Mouse (Mus musculus) heart, embryonic 10.5 days (tissue): ENCODE results near the gene Lsm2. TPM values are rescaled to one million over a fixed set of nuclear protein-coding genes. Genes with fewer than 3 reads are reported as not detected.
A peak's percentile ranks its signal among the peaks of the same experiment; 100 is the strongest.
"Not testable (repeated sequence)": the region's sequence is repeated elsewhere in the genome, so short reads cannot be mapped to it uniquely, and the experiment has no call there.

Experiments used
- DNase-seq: peaks from one replicate; pipeline ENCODE4 v3.0.0-alpha.2; 2017; ENCODE audit warnings: low spot score
- H3K27ac ChIP-seq: fragments of 300-500 bp; sonication (generic); 2 replicates; pipeline ENCODE4 v1.5.1; 2016; ENCODE audit warnings: mild to moderate bottlenecking
- H3K27me3 ChIP-seq: fragments of 300-500 bp; sonication (generic); 2 replicates; pipeline ENCODE4 v1.6.1; 2016; ENCODE audit warnings: mild to moderate bottlenecking; ENCODE audit not compliant: poor library complexity, insufficient read depth, severe bottlenecking
- H3K36me3 ChIP-seq: fragments of 300-500 bp; sonication (generic); 2 replicates; pipeline ENCODE4 v1.6.1; 2016; ENCODE audit warnings: mild to moderate bottlenecking, moderate library complexity
- H3K4me1 ChIP-seq: fragments of 300-500 bp; sonication (generic); 2 replicates; pipeline ENCODE4 v1.6.1; 2016; ENCODE audit warnings: mild to moderate bottlenecking
- H3K4me3 ChIP-seq: fragments of 300-500 bp; sonication (generic); 2 replicates; pipeline ENCODE4 v1.5.1; 2016; ENCODE audit warnings: mild to moderate bottlenecking, moderate library complexity
- H3K9me3 ChIP-seq: fragments of 300-500 bp; sonication (generic); 2 replicates; pipeline ENCODE4 v1.6.1; 2016; ENCODE audit warnings: mild to moderate bottlenecking, moderate library complexity
- WGBS: fragments of 180-500 bp; shearing (Covaris S2); methylation state at CpG from one replicate; pipeline ENCODE4 v1.1.7; 2016; 5-methylcytosine and 5-hydroxymethylcytosine counted together
- polyA plus RNA-seq: library from polyadenylated mRNA; unstranded; fragments of >200 nt; fragmentation: Nextera tagmentation; extraction: Ambion mirVana; gene quantifications from 2 replicates; pipeline ENCODE4 v1.2.1, GENCODE M21; 2016

The Lsm2 gene
- polyA plus RNA-seq, 1 experiment from 2014 or later, result 247 TPM

GRCm38 (mm10) chr17:35023756-35024155 is 42.1 kb downstream of the Lsm2 start:
- no peak for DNase-seq
- whole genome bisulfite sequencing, result 49% methylated on average over 4 of the region's 4 CpGs
- H3K27me3 ChIP-seq, result 0 out of 2 replicates have a peak, but pooled peaks cover 6% of the 10 kb centered on the region
- H3K4me3 ChIP-seq, result no peak overlapping the region; the same call in 1 of the 2 replicates
- H3K4me1 ChIP-seq, result peaks cover 59% of the 10 kb centered on the region
- H3K9me3 ChIP-seq, result no peaks in the 10 kb centered on the region
- no peaks in the 10 kb centered on the region for H3K36me3 ChIP-seq
- peak overlapping the region; percentile 77 for H3K27ac ChIP-seq

- Histone ChIP-seq H3K36me3 (no peaks in the 10 kb centered on the region), H3K27ac (peak overlapping the region; percentile 77), H3K4me3 (no peak overlapping the region), H3K4me1 (peaks cover 62% of the 10 kb centered on the region), H3K27me3 (0 out of 2 replicates have a peak, but pooled peaks cover 6% of the 10 kb centered on the region), H3K9me3 (no peaks in the 10 kb centered on the region)
- WGBS, result 65% methylated on average over 13 of the region's 13 CpGs
- DNase-seq, result no peak
Observed at GRCm38 (mm10) chr17:35024261-35024660, 42.6 kb downstream of the Lsm2 start.

- Histone ChIP-seq H3K36me3 (no peaks in the 10 kb centered on the region), H3K4me1 (peaks cover 68% of the 10 kb centered on the region), H3K27ac (peak overlapping the region; percentile 77), H3K9me3 (no peaks in the 10 kb centered on the region), H3K4me3 (no peak overlapping the region), H3K27me3 (0 out of 2 replicates have a peak, but pooled peaks cover 6% of the 10 kb centered on the region)
- 67% methylated on average over 6 of the region's 10 CpGs for WGBS
- no peak for DNase-seq
Observed at GRCm38 (mm10) chr17:35024691-35025488, 43.2 kb downstream of the Lsm2 start.

DNA sequence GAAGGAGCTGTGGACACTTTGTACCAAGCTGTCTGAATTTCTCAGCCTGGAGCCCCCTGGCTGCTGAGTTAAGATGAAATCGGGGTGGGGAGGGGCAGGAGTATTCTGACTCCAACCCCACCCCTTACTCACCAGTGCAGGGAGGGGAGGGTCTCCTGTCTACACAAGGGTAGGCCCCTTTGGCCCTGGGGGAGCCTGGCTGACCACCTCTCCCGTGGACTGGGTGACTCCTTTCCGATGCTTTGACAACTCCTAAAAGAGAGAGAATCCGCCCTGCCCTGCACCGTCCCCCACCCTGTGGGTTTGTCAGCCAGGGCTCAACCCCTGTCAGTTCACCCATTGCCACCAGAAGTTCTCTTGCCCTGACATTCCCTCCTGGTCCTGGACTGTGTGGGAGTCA is 44.5 kb downstream of the Lsm2 start:
- WGBS, result 80% methylated on average over 5 of the region's 5 CpGs
- Histone ChIP-seq H3K4me3 (no peak overlapping the region), H3K9me3 (no peaks in the 10 kb centered on the region), H3K36me3 (no peaks in the 10 kb centered on the region), H3K27me3 (no peaks in the 10 kb centered on the region), H3K4me1 (peaks cover 70% of the 10 kb centered on the region), H3K27ac (peak overlapping the region; percentile 17)
- DNase-seq, result no peak

- Histone ChIP-seq H3K27ac (peak within 1 kb of the TSS; percentile 80), H3K36me3 (no peaks in the 10 kb centered on the region), H3K27me3 (peaks cover 7% of the 10 kb centered on the region; the same call in 1 of the 2 replicates), H3K4me1 (peaks cover 61% of the 10 kb centered on the region), H3K9me3 (no peaks in the 10 kb centered on the region), H3K4me3 (peak within 1 kb of the TSS; percentile 19)
- WGBS, result 39% methylated on average over 13 of the region's 13 CpGs
- DNase-seq, result no peak
Observed at GRCm38 (mm10) chr17:35027277-35028068, 45.8 kb downstream of the Lsm2 start, which contains the start of gene Sapcd1. Gene Sapcd1, minus strand, starts transcription at chr17:35028016.

GRCm38 (mm10) chr17:35028315-35028714 is 46.7 kb downstream of the Lsm2 start:
- Histone ChIP-seq H3K9me3 (no peaks in the 10 kb centered on the region), H3K4me1 (peaks cover 58% of the 10 kb centered on the region), H3K27me3 (peaks cover 7% of the 10 kb centered on the region; the same call in 1 of the 2 replicates), H3K27ac (peak overlapping the region; percentile 23; the same call in 1 of the 2 replicates), H3K4me3 (no peak overlapping the region), H3K36me3 (no peaks in the 10 kb centered on the region)
- no peak for DNase-seq
- WGBS, result 75% methylated on average over 2 of the region's 2 CpGs

DNA sequence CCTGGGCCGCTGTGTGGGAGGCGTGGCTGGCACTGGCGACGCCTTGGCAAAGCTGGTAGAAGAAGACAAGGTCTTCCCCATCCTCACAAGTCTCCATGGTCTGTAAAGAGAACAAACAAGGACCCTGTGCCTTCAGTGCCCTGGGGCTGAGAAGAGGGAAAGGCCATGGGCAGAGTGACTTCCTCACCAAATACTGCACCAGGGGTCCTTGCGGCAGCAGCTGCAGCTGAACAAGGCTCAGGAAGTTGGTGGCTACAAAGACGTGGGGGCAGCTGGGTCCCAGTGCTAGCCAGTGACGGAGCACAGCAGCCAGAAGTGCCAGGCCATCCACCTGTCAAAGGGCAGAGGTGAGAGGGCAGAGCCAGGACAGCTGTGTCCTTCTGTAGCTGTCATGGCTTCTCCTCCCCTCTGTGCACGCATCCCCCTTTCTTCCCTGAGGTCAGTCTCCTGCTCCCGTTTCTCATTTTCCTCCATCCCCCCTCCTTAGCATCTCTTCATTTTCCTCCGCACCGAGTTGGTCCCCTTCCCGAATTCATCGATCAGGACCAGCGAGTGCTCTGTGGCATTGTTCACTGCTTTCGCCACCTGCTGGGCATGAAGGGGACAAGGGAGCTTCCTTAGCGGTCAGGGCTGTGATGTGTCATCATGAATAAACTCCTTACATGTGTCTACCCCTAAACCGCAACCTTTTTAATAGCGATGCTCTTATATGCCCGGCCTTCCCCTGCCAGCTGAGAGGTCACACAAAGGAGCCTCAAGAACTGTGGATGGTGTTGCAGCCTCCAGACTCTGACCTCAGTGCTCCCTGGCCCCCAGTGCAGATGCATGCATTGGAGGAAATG is 48.2 kb downstream of the Lsm2 start:
- peaks cover 7% of the 10 kb centered on the region; the same call in 1 of the 2 replicates for H3K27me3 ChIP-seq
- H3K4me1 ChIP-seq, result peaks cover 42% of the 10 kb centered on the region
- peak overlapping the region; percentile 42; the same call in 1 of the 2 replicates for H3K27ac ChIP-seq
- H3K4me3 ChIP-seq, result no peak overlapping the region
- no peaks in the 10 kb centered on the region for H3K9me3 ChIP-seq
- 40% methylated on average over 19 of the region's 19 CpGs for WGBS
- H3K36me3 ChIP-seq, result no peaks in the 10 kb centered on the region
- no peak for DNase-seq

DNA sequence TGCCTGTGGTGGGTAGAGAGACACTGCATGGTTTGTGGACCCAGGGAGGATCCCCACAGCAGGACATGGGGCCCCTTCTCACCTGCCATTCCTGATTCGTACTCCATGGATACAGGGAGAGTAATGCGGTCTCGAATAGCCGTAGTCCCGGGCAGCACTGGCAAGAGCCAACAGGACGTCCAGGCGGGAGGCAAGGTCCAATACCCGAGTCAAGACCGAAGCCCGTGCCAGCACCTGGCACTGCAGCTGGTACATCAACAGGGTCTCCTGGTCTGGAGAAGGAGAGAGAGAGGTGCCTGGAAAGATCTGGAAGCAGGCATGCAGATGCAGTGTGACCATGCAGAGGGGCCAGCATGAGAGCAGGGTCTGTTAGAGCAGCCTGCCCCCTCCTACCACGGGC is 49.6 kb downstream of the Lsm2 start:
- Histone ChIP-seq H3K27me3 (peaks cover 7% of the 10 kb centered on the region; the same call in 1 of the 2 replicates), H3K27ac (no peak overlapping the region), H3K36me3 (no peaks in the 10 kb centered on the region), H3K4me3 (no peak overlapping the region), H3K9me3 (no peaks in the 10 kb centered on the region), H3K4me1 (peaks cover 34% of the 10 kb centered on the region)
- no peak for DNase-seq
- 88% methylated on average over 11 of the region's 11 CpGs for WGBS

- Histone ChIP-seq H3K9me3 (no peaks in the 10 kb centered on the region), H3K27ac (no peak overlapping the region), H3K27me3 (peaks cover 7% of the 10 kb centered on the region; the same call in 1 of the 2 replicates), H3K36me3 (no peaks in the 10 kb centered on the region), H3K4me3 (no peak overlapping the region), H3K4me1 (peaks cover 29% of the 10 kb centered on the region)
- WGBS, result 75% methylated on average over 7 of the region's 7 CpGs
- no peak for DNase-seq
Observed at GRCm38 (mm10) chr17:35031880-35032279, 50.2 kb downstream of the Lsm2 start.

DNA sequence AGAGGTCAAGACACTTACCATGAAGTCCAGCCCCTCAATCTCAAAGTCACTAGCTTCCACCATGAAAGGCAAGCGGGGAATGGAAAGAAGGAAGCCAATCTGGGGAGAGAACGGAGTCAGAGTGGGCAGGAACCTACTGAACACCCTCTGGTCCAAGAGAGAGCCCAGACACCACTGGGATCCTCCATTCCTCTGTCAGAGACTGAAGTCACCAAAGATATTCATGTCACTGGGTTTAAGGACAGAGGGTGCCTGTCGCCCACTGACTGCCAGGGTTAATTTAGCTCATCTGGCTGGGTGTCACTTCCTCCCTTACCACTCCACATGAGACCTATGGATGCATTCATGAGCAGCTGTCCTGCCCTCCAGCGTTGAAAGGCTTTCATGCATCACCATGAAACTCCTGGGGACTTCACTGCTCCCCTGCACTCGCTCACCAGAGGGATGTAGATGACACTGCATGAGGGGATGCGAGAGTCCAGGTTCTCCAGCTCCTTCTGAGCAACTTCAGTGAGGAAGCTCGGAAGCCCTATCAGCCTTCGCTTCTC is 50.7 kb downstream of the Lsm2 start:
- peaks cover 24% of the 10 kb centered on the region for H3K4me1 ChIP-seq

DNA sequence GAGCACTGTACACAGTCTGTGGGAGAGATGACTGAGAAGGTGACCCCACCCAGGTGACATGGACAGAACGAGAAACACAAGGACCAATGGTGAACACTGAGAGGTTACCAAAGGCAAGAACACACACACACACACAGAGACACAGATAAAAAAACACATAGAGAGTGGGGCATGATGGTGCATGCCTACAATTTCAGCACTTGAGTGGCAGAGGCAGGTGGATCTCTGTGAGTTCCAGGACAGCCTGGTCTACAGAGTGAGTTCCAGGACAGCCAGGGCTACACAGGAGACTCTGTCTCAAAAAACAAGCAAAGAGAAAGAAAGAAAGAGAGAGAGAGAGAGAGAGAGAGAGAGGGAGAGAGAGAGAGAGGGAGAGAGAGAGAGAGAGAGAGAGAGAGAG is 52.0 kb downstream of the Lsm2 start:
- not testable (repeated sequence) for H3K27ac ChIP-seq, H3K4me3 ChIP-seq, H3K36me3 ChIP-seq, DNase-seq, H3K27me3 ChIP-seq, H3K9me3 ChIP-seq
- peaks cover 19% of the 10 kb centered on the region for H3K4me1 ChIP-seq
- 70% methylated on average over 1 of the region's 1 CpGs for WGBS

More for the DNA sequence above, 50.7 kb downstream of the Lsm2 start:
- Histone ChIP-seq H3K36me3 (no peaks in the 10 kb centered on the region), H3K27ac (no peak overlapping the region), H3K9me3 (no peaks in the 10 kb centered on the region), H3K4me3 (no peak overlapping the region), H3K27me3 (peaks cover 7% of the 10 kb centered on the region; the same call in 1 of the 2 replicates)
- 64% methylated on average over 8 of the region's 8 CpGs for WGBS
- DNase-seq, result no peak

DNA sequence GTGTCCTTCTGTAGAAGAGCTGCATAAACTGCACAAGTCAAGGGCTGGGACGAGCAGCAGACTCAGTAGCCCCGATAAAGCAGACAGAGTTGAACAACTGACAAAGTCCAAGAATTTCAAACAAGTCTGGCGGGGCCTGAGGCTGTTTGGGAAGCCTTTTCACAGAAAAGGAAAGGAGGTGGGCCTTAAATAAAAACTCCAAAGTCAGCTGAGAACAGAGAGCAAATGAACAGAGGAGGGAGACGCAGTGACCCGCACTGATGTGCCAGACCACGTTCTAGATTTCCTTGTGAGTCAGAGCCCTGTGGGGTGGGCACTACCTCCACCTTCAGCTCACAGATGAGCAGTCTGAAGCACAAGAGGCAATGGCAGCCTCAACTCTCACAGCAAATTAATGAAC is 53.2 kb downstream of the Lsm2 start:
- H3K9me3 ChIP-seq, result no peaks in the 10 kb centered on the region
- H3K36me3 ChIP-seq, result no peaks in the 10 kb centered on the region
- no peak overlapping the region for H3K27ac ChIP-seq
- DNase-seq, result no peak
- WGBS, result 70% methylated on average over 6 of the region's 6 CpGs
- H3K27me3 ChIP-seq, result peaks cover 7% of the 10 kb centered on the region; the same call in 1 of the 2 replicates
- no peak overlapping the region for H3K4me3 ChIP-seq
- H3K4me1 ChIP-seq, result peaks cover 9% of the 10 kb centered on the region
